Mouse (Mus musculus) thymus, postnatal 36 days (tissue): Measurements from ENCODE around the gene Gm15023.
"Not testable (repeated sequence)": the region's sequence is repeated elsewhere in the genome, so short reads cannot be mapped to it uniquely, and the experiment has no call there.

ENCODE experiments used
- DNase-seq, 2 experiments: peaks; one replicate each; pipeline ENCODE4 v3.0.0; 2022; ENCODE audit warnings: mixed read lengths in 2 of 2

The Gm15023 gene

DNA sequence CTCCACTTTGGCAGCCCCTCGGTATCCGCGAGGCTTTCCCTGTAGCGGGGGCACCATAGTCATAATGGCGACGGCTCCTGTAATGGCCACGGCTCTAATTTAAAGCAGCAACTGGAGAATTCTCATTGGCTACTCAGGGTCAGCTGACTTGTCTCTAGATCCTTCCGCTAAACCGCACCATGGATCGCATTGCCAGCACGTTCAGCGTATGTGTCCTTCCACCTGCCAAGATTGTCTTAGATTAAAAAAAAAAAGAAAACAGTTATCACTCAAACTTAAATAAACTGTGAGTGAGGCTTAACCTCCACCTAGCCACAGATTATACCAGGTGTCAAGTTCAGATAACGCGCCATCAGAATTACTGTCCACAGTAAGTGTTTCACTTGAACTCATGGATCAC lies at the start of gene Gm15023:
TSS of gene Gm15023 (minus strand) at position 101 of the 400 bp plus-strand sequence.
- not testable (repeated sequence) for DNase-seq

DNA sequence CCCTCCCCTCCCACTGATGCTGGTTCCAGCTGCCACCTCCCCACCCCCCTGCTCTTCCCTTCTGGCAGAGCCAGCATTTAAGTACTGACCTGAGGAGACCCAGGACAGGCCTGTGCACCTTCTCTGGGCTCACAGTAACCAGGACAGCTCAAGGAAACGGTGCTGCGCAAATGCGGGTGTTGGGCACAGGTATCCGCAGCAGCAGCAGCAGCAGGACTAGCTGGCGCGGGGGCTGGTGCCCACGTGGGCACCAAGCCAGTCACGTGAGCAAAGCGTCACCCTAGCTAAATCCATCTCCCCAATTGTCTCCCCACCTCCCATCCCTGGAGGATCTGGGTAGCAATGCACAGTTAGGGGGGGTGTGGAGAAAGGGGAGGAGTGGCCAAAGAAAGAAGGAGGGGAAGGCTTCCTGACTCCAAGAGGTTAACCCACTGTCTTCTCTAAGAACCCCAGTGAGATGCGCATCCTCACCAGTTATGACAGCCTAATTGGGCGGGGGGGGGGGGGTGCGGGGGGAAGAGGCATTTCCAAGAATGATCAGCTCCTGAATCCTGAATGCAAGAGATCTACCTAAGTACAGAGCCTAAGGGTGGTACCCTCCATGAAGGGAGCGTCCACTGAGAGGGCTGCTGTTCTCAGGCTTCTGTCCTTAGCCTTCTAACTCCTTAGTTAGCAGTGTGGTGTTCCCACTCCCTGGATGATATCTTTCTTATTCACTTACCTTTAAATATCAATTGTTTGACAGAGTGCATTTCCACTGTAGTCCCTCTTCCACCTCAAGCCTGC lies 33.2 kb upstream of the Gm15023 start, which contains the start of gene Tceal6:
TSS of gene Tceal6 (minus strand) at position 252 of the 786 bp plus-strand sequence.
- no peak for DNase-seq

DNA sequence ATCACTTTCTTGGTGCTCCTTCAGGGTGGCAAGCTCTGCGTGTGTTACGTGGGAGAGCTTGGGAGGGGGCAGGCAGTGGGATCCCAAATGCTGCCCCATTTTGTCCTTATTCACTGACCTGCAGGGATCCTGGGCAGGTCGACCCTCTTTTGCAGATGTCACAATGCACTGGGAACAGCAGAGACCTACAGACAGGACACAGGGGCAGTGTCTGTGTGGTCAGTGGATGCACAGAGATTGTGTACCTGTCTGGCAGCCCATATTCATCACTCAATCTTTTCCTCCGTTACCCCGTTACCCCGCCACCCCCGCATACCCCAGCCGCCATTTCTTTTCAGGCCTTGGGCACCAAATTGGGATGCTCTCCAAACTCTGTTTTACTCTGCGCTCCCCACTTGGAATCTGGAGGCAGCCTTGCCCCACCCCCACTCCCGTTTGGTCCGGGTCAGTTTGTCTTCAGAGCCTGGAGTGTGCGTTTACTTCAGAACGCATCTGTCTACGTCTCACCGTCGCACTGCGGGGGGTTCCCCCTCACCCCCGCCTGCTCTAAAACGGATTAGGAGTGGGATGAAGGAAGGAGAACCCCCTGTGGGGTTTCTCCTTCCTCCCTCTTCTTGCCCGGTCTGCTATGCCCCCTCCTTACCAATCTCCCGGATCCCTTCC lies 32.5 kb upstream of the Gm15023 start:
- DNase-seq = not testable (repeated sequence)

DNA sequence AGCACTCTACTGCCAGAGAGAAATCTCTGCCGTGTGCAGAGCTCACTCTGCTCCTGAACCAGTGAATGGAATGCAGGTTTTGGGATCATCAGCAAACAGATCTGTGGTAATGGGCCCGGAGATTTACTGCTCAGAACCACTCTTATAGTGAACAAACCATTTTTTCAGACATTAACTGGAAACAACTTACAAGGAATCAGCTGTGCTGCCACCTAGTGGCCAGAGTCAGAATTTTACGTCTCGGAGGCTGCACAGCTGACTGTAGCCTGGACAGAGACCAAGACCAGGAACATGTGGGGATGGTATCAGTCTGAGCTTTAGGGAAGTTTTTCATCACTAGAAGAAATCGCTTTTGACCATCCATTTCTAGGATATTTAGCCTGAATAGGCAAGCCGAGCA lies 12.5 kb upstream of the Gm15023 start:
- DNase-seq = not testable (repeated sequence)

DNA sequence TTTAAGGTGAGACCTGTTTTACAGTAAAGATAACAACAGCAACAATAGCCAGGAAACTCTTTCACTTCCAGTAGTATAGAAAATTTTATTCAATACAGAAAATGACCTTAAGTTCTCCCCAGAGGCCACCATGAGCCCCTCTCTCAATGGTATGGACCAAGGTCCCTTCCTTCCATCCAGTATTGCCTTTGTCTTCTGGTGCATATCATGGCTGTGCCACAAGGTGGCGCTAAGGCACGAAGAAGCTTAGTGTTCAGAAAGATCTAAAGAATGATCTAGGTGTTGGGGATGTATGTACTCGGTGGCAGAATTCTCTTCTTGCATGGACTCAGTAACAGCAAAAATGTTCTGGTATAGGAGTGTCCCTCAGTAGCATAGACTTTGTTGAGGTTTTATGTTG lies 11.2 kb upstream of the Gm15023 start:
- DNase-seq = not testable (repeated sequence)
